Mouse (Mus musculus) liver, embryonic 14.5 days (tissue): ENCODE measurements around the gene Zfp13.

ENCODE experiments used
- CTCF ChIP-seq: IDR thresholded peaks from 2 replicates; pipeline ENCODE4 v1.5.1; 2016; ENCODE audit warnings: antibody characterized with exemption, low read depth, control low read depth
- EP300 ChIP-seq: IDR thresholded peaks from 2 replicates; pipeline ENCODE4 v1.6.1; 2016; ENCODE audit warnings: antibody characterized with exemption, low read depth

DNA sequence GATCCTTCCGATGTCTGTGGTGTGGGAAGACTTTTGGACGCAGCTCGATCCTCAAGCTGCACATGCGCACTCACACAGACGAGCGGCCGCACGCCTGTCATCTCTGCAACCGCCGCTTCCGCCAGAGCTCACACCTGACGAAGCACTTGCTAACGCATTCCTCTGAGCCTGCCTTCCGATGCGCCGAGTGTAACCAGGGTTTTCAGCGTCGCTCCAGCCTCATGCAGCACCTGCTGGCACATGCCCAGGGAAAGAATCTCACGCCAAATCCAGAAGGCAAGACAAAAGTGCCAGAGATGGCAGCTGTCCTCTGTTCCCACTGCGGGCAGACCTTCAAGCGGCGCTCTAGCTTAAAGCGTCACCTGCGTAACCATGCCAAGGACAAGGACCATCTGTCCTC is 10.3 kb upstream of the Zfp13 start:
- TF ChIP-seq CTCF: no peak
- TF ChIP-seq EP300: no peak
